Mouse (Mus musculus) erythroblast, embryonic 14.5 days (primary cell): ENCODE data around the gene Arhgef28.

Experiments
- GATA1 ChIP-seq: IDR thresholded peaks from 2 replicates; pipeline ENCODE4 v1.6.1; 2012; ENCODE audit warnings: low read length, inconsistent platforms, mixed read lengths
- TAL1 ChIP-seq: IDR thresholded peaks from 3 replicates; pipeline ENCODE4 v1.6.1; 2012; ENCODE audit warnings: low read length, inconsistent platforms, mixed read lengths

- TF ChIP-seq GATA1 = no peak
- TF ChIP-seq TAL1 = no peak
Measured at GRCm38 (mm10) chr13:98210137-98210536, 3.9 kb upstream of the Arhgef28 start.
